Mouse (Mus musculus): ENCODE measurements at regions not wholly inside any gene's neighbourhood (a gene's known extent, or its start where the extent isn't known, plus 50 kb on each side); places are given as distances from the start of the nearest gene placed in this dataset.

GRCm38 (mm10) chr12:48929035-48929434 is 453.4 kb upstream of the Foxg1 start:
- no peak for DNase-seq

- peak; percentile 13 for DNase-seq
Measured at GRCm38 (mm10) chr12:48946505-48946904, 436.0 kb upstream of the Foxg1 start.

- DNase-seq = peak; percentile 7
Measured at GRCm38 (mm10) chr12:48959289-48960005, 423.0 kb upstream of the Foxg1 start.

- DNase-seq = no peak
Measured at GRCm38 (mm10) chr12:48960056-48960455, 422.4 kb upstream of the Foxg1 start.

GRCm38 (mm10) chr12:48963451-48963850 is 419.0 kb upstream of the Foxg1 start:
- no peak for DNase-seq
